Mouse (Mus musculus): ENCODE data around the gene Sarm1.

GRCm38 (mm10) chr11:78513106-78513790 is 15.7 kb upstream of the Sarm1 start:
- TF ChIP-seq POLR2A (IDR thresholded peaks at IDR 0.05; ENCODE audit: control insufficient read depth, low read depth, low read length) (no peak), CTCF (IDR thresholded peaks at IDR 0.05; ENCODE audit: control insufficient read depth, insufficient read depth, insufficient replicate concordance, low read depth, low read length) (no peak)
